Mouse (Mus musculus): ENCODE data around the gene Sptan1. TPM values are rescaled to one million over a fixed set of nuclear protein-coding genes. Genes with fewer than 3 reads are reported as not detected.

The Sptan1 gene
- total RNA-seq, 1 experiment, result 340 TPM

DNA sequence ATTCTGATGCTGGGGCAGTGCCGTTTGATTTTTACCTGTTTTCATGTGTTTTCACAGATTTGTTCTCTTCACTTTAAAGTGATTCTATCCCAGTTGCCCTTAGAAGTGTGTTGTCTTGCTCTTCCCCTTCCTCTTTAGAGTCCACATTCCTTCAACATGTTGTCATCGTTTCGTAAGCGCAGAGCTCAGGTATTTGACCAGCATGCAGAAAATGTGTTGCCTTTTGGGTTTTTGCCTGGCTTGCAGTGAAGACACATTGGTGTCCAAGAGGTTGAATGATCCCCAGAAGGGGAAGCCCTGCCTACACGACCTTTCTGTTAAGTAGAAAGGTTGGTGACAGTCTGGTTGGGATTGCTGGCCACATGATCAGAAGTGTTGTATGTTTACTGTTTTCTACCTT, 3.3 kb downstream of the Sptan1 start:
- H3K4me3 ChIP-seq (ENCODE audit: insufficient read depth in 1 of 2, low read depth in 1 of 2, low read length in 2 of 2, poor library complexity in 1 of 2, severe bottlenecking in 1 of 2), result no peak overlapping the region
- H3K27ac ChIP-seq (ENCODE audit: insufficient read depth, low read depth, low read length, poor library complexity, severe bottlenecking), result no peak overlapping the region
- DNase-seq (ENCODE audit: low read depth, low spot score), result no peak
- peaks cover 7% of the 10 kb centered on the region; the same call in 1 of the 2 replicates for H3K36me3 ChIP-seq (ENCODE audit: control insufficient read depth, insufficient read depth, low read length, poor library complexity, severe bottlenecking)
- peaks cover 0 to 12% of the 10 kb centered on the region in 2 experiments; a peak in 3 of 4 replicates for H3K4me1 ChIP-seq (ENCODE audit: control insufficient read depth in 2 of 2, insufficient read depth in 2 of 2, low read length in 2 of 2, poor library complexity in 1 of 2)
- H3K9me3 ChIP-seq (ENCODE audit: control insufficient read depth, insufficient read depth, low read depth, low read length), result no peaks in the 10 kb centered on the region
- no peak for TF ChIP-seq MAFK (IDR thresholded peaks at IDR 0.05; ENCODE audit: insufficient read depth, low read depth, low read length)
- TF ChIP-seq ZC3H11A (IDR thresholded peaks at IDR 0.05; ENCODE audit: borderline replicate concordance, low read depth, low read length), result no peak
- no peak for TF ChIP-seq CHD2 (IDR thresholded peaks at IDR 0.05; ENCODE audit: low read depth, low read length)
- TF ChIP-seq ZNF384 (IDR thresholded peaks at IDR 0.05; ENCODE audit: low read depth, low read length), result no peak
- TF ChIP-seq HCFC1 (IDR thresholded peaks at IDR 0.05; ENCODE audit: borderline replicate concordance, insufficient read depth, low read length), result no peak
- no peak overlapping the region for H3K9ac ChIP-seq (ENCODE audit: insufficient read depth, low read depth, low read length, poor library complexity, severe bottlenecking)
- in situ Hi-C loops (cut with MboI; ENCODE audit: low sequenced_read_pairs in 2 of 2, unreplicated experiment in 2 of 2), result no loop called here

DNA sequence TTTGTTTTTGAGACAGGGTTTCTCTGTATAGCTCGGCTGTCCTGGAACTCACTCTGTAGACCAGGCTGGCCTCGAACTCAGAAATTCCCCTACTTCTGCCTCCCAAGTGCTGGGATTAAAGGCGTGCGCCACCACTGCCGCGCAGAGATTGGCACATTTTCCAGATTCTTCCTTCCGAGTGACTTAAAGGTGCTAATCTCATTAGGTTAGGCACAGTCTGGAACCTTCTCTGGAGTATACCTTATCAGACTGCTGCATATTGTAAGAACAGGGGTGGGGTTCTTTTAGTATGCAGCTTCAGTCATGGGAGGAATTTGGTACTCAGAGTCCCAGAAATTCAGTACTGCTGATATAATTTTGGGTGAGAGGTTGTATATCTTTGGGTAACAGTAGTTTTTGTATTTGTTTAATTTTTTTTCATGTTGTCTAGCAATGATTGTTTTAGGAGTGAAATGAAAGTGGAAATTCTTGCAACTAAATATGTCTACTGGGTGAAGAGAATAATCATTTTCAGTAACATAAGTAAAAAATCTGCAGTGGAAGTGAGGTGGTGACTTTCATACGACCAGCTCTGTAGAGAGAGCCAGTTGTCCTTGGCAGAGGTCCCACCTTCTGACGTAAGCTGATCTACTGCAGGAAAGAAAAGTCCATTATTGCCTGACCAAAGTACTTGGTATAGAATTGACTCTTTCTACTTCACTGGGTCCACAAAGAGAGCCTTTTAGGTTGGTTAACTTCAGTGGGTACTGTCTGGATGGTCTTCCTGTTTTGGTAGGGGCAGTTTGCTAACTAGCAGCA, 6.7 kb downstream of the Sptan1 start:
- no peak overlapping the region for H3K4me3 ChIP-seq (ENCODE audit: insufficient read depth in 1 of 2, low read depth in 1 of 2, low read length in 2 of 2, poor library complexity in 1 of 2, severe bottlenecking in 1 of 2)
- TF ChIP-seq CHD2 (IDR thresholded peaks at IDR 0.05; ENCODE audit: low read depth, low read length), result no peak
- peaks cover 0 to 7% of the 10 kb centered on the region in 2 experiments; a peak in 2 of 4 replicates for H3K4me1 ChIP-seq (ENCODE audit: control insufficient read depth in 2 of 2, insufficient read depth in 2 of 2, low read length in 2 of 2, poor library complexity in 1 of 2)
- DNase-seq (ENCODE audit: low read depth, low spot score), result no peak
- no peaks in the 10 kb centered on the region for H3K9me3 ChIP-seq (ENCODE audit: control insufficient read depth, insufficient read depth, low read depth, low read length)
- H3K9ac ChIP-seq (ENCODE audit: insufficient read depth, low read depth, low read length, poor library complexity, severe bottlenecking), result no peak overlapping the region
- no peak overlapping the region; the same call in 1 of the 2 replicates for H3K27ac ChIP-seq (ENCODE audit: insufficient read depth, low read depth, low read length, poor library complexity, severe bottlenecking)
- in situ Hi-C loops (cut with MboI; ENCODE audit: low sequenced_read_pairs in 2 of 2, unreplicated experiment in 2 of 2), result no loop called here
- peaks cover 12% of the 10 kb centered on the region; the same call in 1 of the 2 replicates for H3K36me3 ChIP-seq (ENCODE audit: control insufficient read depth, insufficient read depth, low read length, poor library complexity, severe bottlenecking)

DNA sequence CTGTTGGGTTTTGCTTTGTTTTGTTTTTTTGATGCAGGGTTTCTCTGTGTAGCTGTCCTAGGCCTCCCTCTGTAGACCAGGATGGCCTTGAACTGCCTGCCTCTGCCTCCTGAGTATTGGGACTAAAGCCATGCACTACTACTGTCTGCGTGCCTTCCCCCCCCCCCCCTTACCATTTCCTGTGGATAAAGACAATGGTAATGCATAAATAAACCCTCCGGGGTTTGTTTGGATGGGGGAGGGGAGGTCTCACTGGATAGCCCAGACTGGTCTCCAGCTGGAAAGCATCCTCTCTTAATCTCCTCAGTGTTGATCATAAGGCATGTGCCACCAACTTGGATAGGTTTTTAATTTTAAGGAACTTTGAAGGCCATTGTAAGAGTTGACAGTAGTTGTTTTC, 8.2 kb downstream of the Sptan1 start:
- no peak for TF ChIP-seq ZC3H11A (IDR thresholded peaks at IDR 0.05; ENCODE audit: borderline replicate concordance, low read depth, low read length)
- TF ChIP-seq CHD2 (IDR thresholded peaks at IDR 0.05; ENCODE audit: low read depth, low read length), result no peak
- no peak for TF ChIP-seq HCFC1 (IDR thresholded peaks at IDR 0.05; ENCODE audit: borderline replicate concordance, insufficient read depth, low read length)
- no peak for TF ChIP-seq ZNF384 (IDR thresholded peaks at IDR 0.05; ENCODE audit: low read depth, low read length)
- TF ChIP-seq MAFK (IDR thresholded peaks at IDR 0.05; ENCODE audit: insufficient read depth, low read depth, low read length), result no peak
- Histone ChIP-seq H3K9me3 (ENCODE audit: control insufficient read depth, insufficient read depth, low read depth, low read length) (no peaks in the 10 kb centered on the region), H3K4me1 (ENCODE audit: control insufficient read depth in 2 of 2, insufficient read depth in 2 of 2, low read length in 2 of 2, poor library complexity in 1 of 2) (peaks cover 0 to 5% of the 10 kb centered on the region in 2 experiments; a peak in 2 of 4 replicates), H3K4me3 (ENCODE audit: insufficient read depth in 1 of 2, low read depth in 1 of 2, low read length in 2 of 2, poor library complexity in 1 of 2, severe bottlenecking in 1 of 2) (no peak overlapping the region), H3K36me3 (ENCODE audit: control insufficient read depth, insufficient read depth, low read length, poor library complexity, severe bottlenecking) (peaks cover 13% of the 10 kb centered on the region), H3K27ac (ENCODE audit: insufficient read depth, low read depth, low read length, poor library complexity, severe bottlenecking) (no peak overlapping the region; the same call in 1 of the 2 replicates), H3K9ac (ENCODE audit: insufficient read depth, low read depth, low read length, poor library complexity, severe bottlenecking) (no peak overlapping the region)
- peak; percentile 51 for DNase-seq (ENCODE audit: low read depth, low spot score)
- in situ Hi-C loops (cut with MboI; ENCODE audit: low sequenced_read_pairs in 2 of 2, unreplicated experiment in 2 of 2), result no loop called here

DNA sequence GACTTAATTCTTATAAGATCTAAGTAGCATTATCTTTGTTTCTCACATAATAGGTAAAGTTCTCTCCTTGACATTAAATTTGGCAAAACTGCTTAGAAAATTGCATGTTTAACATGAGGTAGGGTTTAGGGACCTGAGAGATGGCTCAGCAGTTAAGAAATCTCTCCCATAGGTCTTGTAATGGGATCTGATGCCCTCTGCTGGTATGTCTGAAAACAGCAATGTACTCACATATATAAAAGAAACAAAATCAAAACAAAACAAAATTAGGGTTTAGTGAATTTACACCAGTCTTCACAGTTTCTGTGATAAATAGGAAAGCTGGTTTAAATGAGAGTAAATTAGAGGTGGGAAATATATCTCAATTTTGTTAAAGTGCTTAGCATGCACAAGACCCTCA, 11.9 kb downstream of the Sptan1 start:
- peak; percentile 30 for DNase-seq (ENCODE audit: low read depth, low spot score)
- Histone ChIP-seq H3K9me3 (ENCODE audit: control insufficient read depth, insufficient read depth, low read depth, low read length) (no peaks in the 10 kb centered on the region), H3K27ac (ENCODE audit: insufficient read depth, low read depth, low read length, poor library complexity, severe bottlenecking) (no peak overlapping the region), H3K4me1 (ENCODE audit: control insufficient read depth in 2 of 2, insufficient read depth in 2 of 2, low read length in 2 of 2, poor library complexity in 1 of 2) (peaks cover 0 to 4% of the 10 kb centered on the region in 2 experiments; a peak in 2 of 4 replicates), H3K9ac (ENCODE audit: insufficient read depth, low read depth, low read length, poor library complexity, severe bottlenecking) (no peak overlapping the region), H3K4me3 (ENCODE audit: insufficient read depth in 1 of 2, low read depth in 1 of 2, low read length in 2 of 2, poor library complexity in 1 of 2, severe bottlenecking in 1 of 2) (no peak overlapping the region), H3K36me3 (ENCODE audit: control insufficient read depth, insufficient read depth, low read length, poor library complexity, severe bottlenecking) (peaks cover 18% of the 10 kb centered on the region)
- in situ Hi-C loops (cut with MboI; ENCODE audit: low sequenced_read_pairs in 2 of 2, unreplicated experiment in 2 of 2), result no loop called here
- TF ChIP-seq CHD2 (IDR thresholded peaks at IDR 0.05; ENCODE audit: low read depth, low read length), result no peak
- TF ChIP-seq ZC3H11A (IDR thresholded peaks at IDR 0.05; ENCODE audit: borderline replicate concordance, low read depth, low read length), result 0 out of 2 replicates have a peak, but pooled peaks have one; percentile 27

DNA sequence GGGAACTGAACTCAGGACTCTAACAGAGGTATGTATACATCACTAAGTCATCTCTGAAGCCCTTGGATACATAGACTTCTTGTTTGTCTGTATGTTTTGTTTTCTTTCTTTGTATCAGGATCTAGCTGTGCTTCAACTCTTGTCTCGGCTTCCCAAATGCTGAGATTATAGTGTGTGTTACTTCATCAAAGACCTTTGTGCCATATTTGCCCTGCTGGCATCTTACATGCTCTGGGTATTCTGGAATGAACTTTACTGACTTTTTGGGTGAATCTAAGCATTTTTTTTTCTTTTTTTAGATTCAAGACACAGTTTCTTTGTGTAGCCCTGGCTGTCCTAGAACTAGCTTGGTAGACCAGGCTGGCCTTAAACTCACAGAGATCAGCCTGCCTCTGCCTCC, 15.3 kb downstream of the Sptan1 start:
- Histone ChIP-seq H3K4me3 (ENCODE audit: insufficient read depth in 1 of 2, low read depth in 1 of 2, low read length in 2 of 2, poor library complexity in 1 of 2, severe bottlenecking in 1 of 2) (no peak overlapping the region), H3K9me3 (ENCODE audit: control insufficient read depth, insufficient read depth, low read depth, low read length) (no peaks in the 10 kb centered on the region), H3K9ac (ENCODE audit: insufficient read depth, low read depth, low read length, poor library complexity, severe bottlenecking) (no peak overlapping the region), H3K36me3 (ENCODE audit: control insufficient read depth, insufficient read depth, low read length, poor library complexity, severe bottlenecking) (peaks cover 30% of the 10 kb centered on the region), H3K4me1 (ENCODE audit: control insufficient read depth in 2 of 2, insufficient read depth in 2 of 2, low read length in 2 of 2, poor library complexity in 1 of 2) (no peaks in the 10 kb centered on the region), H3K27ac (ENCODE audit: insufficient read depth, low read depth, low read length, poor library complexity, severe bottlenecking) (no peak overlapping the region)
- in situ Hi-C loops (cut with MboI; ENCODE audit: low sequenced_read_pairs in 2 of 2, unreplicated experiment in 2 of 2), result no loop called here
- DNase-seq (ENCODE audit: low read depth, low spot score), result no peak
- TF ChIP-seq MAFK (IDR thresholded peaks at IDR 0.05; ENCODE audit: insufficient read depth, low read depth, low read length) (no peak), HCFC1 (IDR thresholded peaks at IDR 0.05; ENCODE audit: borderline replicate concordance, insufficient read depth, low read length) (no peak), CHD2 (IDR thresholded peaks at IDR 0.05; ENCODE audit: low read depth, low read length) (no peak), ZC3H11A (IDR thresholded peaks at IDR 0.05; ENCODE audit: borderline replicate concordance, low read depth, low read length) (no peak), ZNF384 (IDR thresholded peaks at IDR 0.05; ENCODE audit: low read depth, low read length) (no peak)
